Mouse (Mus musculus): ENCODE measurements around the gene Ppard.

GRCm38 (mm10) chr17:28274739-28275138 lies 42.2 kb downstream of the Ppard start:
- TF ChIP-seq CTCF (conservative IDR thresholded peaks at IDR 0.05; ENCODE audit: insufficient read depth, insufficient read length, low read depth, low read length) (peak; percentile 80), POLR2A (IDR thresholded peaks at IDR 0.05; ENCODE audit: low read depth, low read length) (no peak)

All from kidney, adult 2 months (tissue).